Mouse (Mus musculus) thymus, postnatal 14 days (tissue): Measurements from ENCODE around the gene Gpr62.
A peak's percentile ranks its signal among the peaks of the same experiment; 100 is the strongest.

Experiments
- DNase-seq: peaks from one replicate; pipeline ENCODE4 v3.0.0; 2021

The Gpr62 gene

GRCm38 (mm10) chr9:106417841-106418625 lies 47.7 kb downstream of the Gpr62 start:
- DNase-seq = peak; percentile 61

GRCm38 (mm10) chr9:106416826-106417225 lies 48.9 kb downstream of the Gpr62 start:
- no peak for DNase-seq
